In the genomic region with DNA sequence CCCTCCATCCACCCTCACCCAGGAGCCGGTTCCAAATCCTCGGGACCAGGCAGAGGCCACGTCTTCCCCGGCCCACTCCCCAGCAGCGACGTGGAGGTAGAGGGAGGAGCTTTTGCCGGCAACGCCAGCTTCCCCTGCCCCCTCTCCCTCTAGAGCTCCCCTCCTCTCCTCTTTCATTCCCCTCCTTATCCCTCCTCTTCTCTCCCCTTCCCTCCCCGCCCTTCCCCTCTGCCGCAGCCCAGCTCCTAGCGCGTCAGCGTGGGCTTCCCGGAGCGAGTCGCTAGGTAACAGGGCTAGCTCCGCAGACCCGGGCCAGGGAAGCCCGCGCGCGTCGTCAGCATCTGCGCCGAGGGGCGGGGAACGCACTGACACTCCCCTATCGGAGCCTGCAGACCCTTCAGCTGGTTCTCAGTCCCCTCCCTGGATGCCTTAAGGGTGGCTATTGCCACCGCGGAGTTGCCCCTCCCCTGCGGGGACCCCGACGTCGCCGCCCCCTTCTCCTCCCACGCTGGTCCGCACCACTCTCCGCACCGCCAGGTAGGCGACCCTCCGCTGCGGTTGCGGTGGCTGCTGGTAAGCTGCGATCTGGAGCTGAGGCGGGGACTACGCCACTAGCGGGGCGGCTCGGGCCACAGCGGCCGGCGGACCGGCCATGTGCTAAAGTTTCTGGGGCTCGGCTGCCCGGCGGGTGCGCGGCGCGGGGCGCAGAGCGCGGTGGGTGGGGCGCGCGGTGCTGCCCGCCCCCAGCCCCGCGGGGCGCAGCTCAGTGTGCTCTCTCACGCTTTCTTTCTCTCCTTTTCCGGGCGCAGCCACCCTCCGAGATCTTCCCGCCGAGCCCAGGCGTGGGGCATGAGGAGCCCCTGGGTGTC, we compare ENCODE assay signal across 8 mouse cellular contexts. TPM values are rescaled to one million over a fixed set of nuclear protein-coding genes. Genes with fewer than 3 reads are reported as not detected.
A peak's percentile ranks its signal among the peaks of the same experiment; 100 is the strongest.
DNase-seq lines count a peak whose midpoint lies in the region; ATAC-seq and TF ChIP-seq lines count a peak whose summit lies in the region.

No protein-coding gene starts in this region.

- peaks cover 1% of the 10 kb centered on the region for H3K27me3 ChIP-seq in kidney, adult 2 months (replicated peaks; ENCODE audit: control insufficient read depth, insufficient read depth, low read length)
- H3K27me3 ChIP-seq in cerebellum, adult 2 months (ENCODE audit: control insufficient read depth, insufficient read depth, low read length), result no peaks in the 10 kb centered on the region
- H3K27me3 ChIP-seq in forebrain, postnatal 0 days (ENCODE audit: insufficient read depth, low read length), result no peaks in the 10 kb centered on the region
- H3K27me3 ChIP-seq in midbrain, embryonic 14.5 days (ENCODE audit: control insufficient read depth, insufficient read depth, low read length), result no peaks in the 10 kb centered on the region

- under 1% methylated on average over 74 of the region's 77 CpGs for WGBS in kidney, adult 2 months
- WGBS in cerebellum, adult 2 months, result under 1% methylated on average over 77 of the region's 77 CpGs
- under 1% methylated on average over 67 of the region's 77 CpGs for WGBS in forebrain, postnatal 0 days
- WGBS in midbrain, embryonic 14.5 days, result under 1% methylated on average over 74 of the region's 77 CpGs

- peaks cover 4% of the 10 kb centered on the region; the same call in 1 of the 2 replicates for H3K4me1 ChIP-seq in kidney, adult 2 months (ENCODE audit: control insufficient read depth, insufficient read depth, low read length)
- H3K4me1 ChIP-seq in cerebellum, adult 2 months (ENCODE audit: control insufficient read depth, insufficient read depth, low read length), result peaks cover 28% of the 10 kb centered on the region
- 0 out of 2 replicates have a peak, but pooled peaks cover 4% of the 10 kb centered on the region for H3K4me1 ChIP-seq in forebrain, postnatal 0 days (ENCODE audit: insufficient read depth)
- peaks cover 21% of the 10 kb centered on the region for H3K4me1 ChIP-seq in midbrain, embryonic 14.5 days (ENCODE audit: control insufficient read depth, insufficient read depth, low read length)

- no peak for TF ChIP-seq CTCF in kidney, adult 2 months (conservative IDR thresholded peaks at IDR 0.05; ENCODE audit: insufficient read depth, insufficient read length, low read depth, low read length)
- no peak for TF ChIP-seq CTCF in cerebellum, adult 2 months (IDR thresholded peaks at IDR 0.05; ENCODE audit: borderline replicate concordance, insufficient read depth, low read depth, low read length)
- 0 out of 2 replicates have a peak, but pooled peaks have one; percentile 2 for TF ChIP-seq CTCF in forebrain, postnatal 0 days (IDR thresholded peaks at IDR 0.05; ENCODE audit: low read depth)

- ATAC-seq in forebrain, postnatal 0 days, result peak; percentile 96
- peak; percentile 91 for ATAC-seq in midbrain, embryonic 14.5 days (ENCODE audit: low FRiP score, low TSS enrichment)
- no peak for ATAC-seq in erythroid progenitor cell, adult 5-6 weeks (replicated peaks; ENCODE audit: low FRiP score, poor library complexity, severe bottlenecking)
- ATAC-seq in monocyte, adult 5-6 weeks (replicated peaks; ENCODE audit: insufficient number of reproducible peaks, low FRiP score, low TSS enrichment, poor library complexity, severe bottlenecking), result no peak

- DNase-seq in kidney, adult 2 months, result no peak
- DNase-seq in kidney, adult 11 months, result no peak
- DNase-seq in cerebellum, adult 2 months, result peak; percentile 64 to 75
- DNase-seq in forebrain, postnatal 0 days, result peak; percentile 91
- DNase-seq in layer of hippocampus, postnatal 36 days, result peak; percentile 66 to 76
- peak; percentile 92 for DNase-seq in midbrain, embryonic 14.5 days

- H3K4me3 ChIP-seq in kidney, adult 2 months (ENCODE audit: insufficient read depth, low read depth, low read length), result peak overlapping the region; percentile 11; the same call in 1 of the 2 replicates
- H3K4me3 ChIP-seq in cerebellum, adult 2 months (replicated peaks; ENCODE audit: insufficient read depth, low read depth, low read length), result peak overlapping the region; percentile 94
- peak overlapping the region; percentile 77 for H3K4me3 ChIP-seq in forebrain, postnatal 0 days (ENCODE audit: low read depth, low read length)
- peak overlapping the region; percentile 72 for H3K4me3 ChIP-seq in midbrain, embryonic 14.5 days (replicated peaks; ENCODE audit: low read depth, low read length)

- no peaks in the 10 kb centered on the region for H3K9me3 ChIP-seq in forebrain, postnatal 0 days (ENCODE audit: low read length)
- no peaks in the 10 kb centered on the region for H3K9me3 ChIP-seq in midbrain, embryonic 14.5 days (ENCODE audit: control insufficient read depth, low read length)

- no peak overlapping the region for H3K27ac ChIP-seq in kidney, adult 2 months (ENCODE audit: insufficient read depth, low read depth, low read length)
- peak overlapping the region; percentile 90 for H3K27ac ChIP-seq in cerebellum, adult 2 months (ENCODE audit: insufficient read depth, low read length)
- H3K27ac ChIP-seq in forebrain, postnatal 0 days (ENCODE audit: low read depth, low read length), result peak overlapping the region; percentile 76
- H3K27ac ChIP-seq in midbrain, embryonic 14.5 days (replicated peaks; ENCODE audit: low read depth, low read length), result peak overlapping the region; percentile 85

- no peak for TF ChIP-seq POLR2A in kidney, adult 2 months (IDR thresholded peaks at IDR 0.05; ENCODE audit: low read depth, low read length)
- no peak for TF ChIP-seq POLR2A in cerebellum, adult 2 months (IDR thresholded peaks at IDR 0.05; ENCODE audit: borderline replicate concordance, insufficient read depth, low read length)

- H3K9ac ChIP-seq in forebrain, postnatal 0 days, result peak overlapping the region; percentile 66
- H3K9ac ChIP-seq in midbrain, embryonic 14.5 days (replicated peaks; ENCODE audit: low read length), result peak overlapping the region; percentile 80

- H3K4me2 ChIP-seq in forebrain, postnatal 0 days (ENCODE audit: low read depth), result peak overlapping the region; percentile 87
- peak overlapping the region; percentile 93 for H3K4me2 ChIP-seq in midbrain, embryonic 14.5 days (ENCODE audit: low read length)

- no peaks in the 10 kb centered on the region for H3K36me3 ChIP-seq in kidney, adult 2 months (ENCODE audit: control insufficient read depth, insufficient read depth, low read length)
- no peaks in the 10 kb centered on the region for H3K36me3 ChIP-seq in forebrain, postnatal 0 days (ENCODE audit: insufficient read depth)
- no peaks in the 10 kb centered on the region for H3K36me3 ChIP-seq in midbrain, embryonic 14.5 days (ENCODE audit: control insufficient read depth, insufficient read depth, low read length)

RNA-seq across cellular contexts. Expression of gene Tunar, which starts 3.0 kb away (rescaled TPM):
- polyA plus RNA-seq in kidney, adult 2 months (2012; rRNA removed), result not detected in 2 replicates
- polyA plus RNA-seq in cerebellum, adult 2 months (2012; rRNA removed), result 29.6 and 32.4 TPM in 2 replicates
- 16.6 and 16.9 TPM in 2 replicates for total RNA-seq in forebrain, postnatal 0 days (2014; rRNA removed)
- 6.7 and 12.0 TPM in 2 replicates for polyA plus RNA-seq in forebrain, postnatal 0 days (2015; fragmentation: Nextera tagmentation; extraction: Ambion mirVana)
- 10 to 100 TPM; 17.2 to 19.7 TPM for total RNA-seq in layer of hippocampus, postnatal 36 days (2021)
- polyA plus RNA-seq in midbrain, embryonic 14.5 days (2014; fragmentation: Nextera tagmentation; extraction: Ambion mirVana), result 15.5 and 20.0 TPM in 2 replicates
- total RNA-seq in erythroid progenitor cell, adult 5-6 weeks (2015; ENCODE audit: low replicate concordance), result not detected in 2 replicates
- total RNA-seq in erythroid progenitor cell, adult 5-6 weeks (2017; ENCODE audit: low replicate concordance), result not detected in 2 replicates
- total RNA-seq in monocyte, adult 5-6 weeks (2017), result not detected in 3 replicates

Comparison
In these comparisons a context has a peak if more than half of its experiments do, and no peak if none do; other contexts are left out.
1. DNase-seq: peak in cerebellum, adult 2 months (2 of 2), forebrain, postnatal 0 days (single experiment), layer of hippocampus, postnatal 36 days (2 of 2) and midbrain, embryonic 14.5 days (single experiment); none in kidney, adult 2 months (single experiment) and kidney, adult 11 months (single experiment).
2. H3K4me3 ChIP-seq: peak in every context shown above with its lines; median percentile 94 in cerebellum, adult 2 months; 77 in forebrain, postnatal 0 days; 72 in midbrain, embryonic 14.5 days; 11 in kidney, adult 2 months.
3. ATAC-seq: peak in forebrain, postnatal 0 days (single experiment) and midbrain, embryonic 14.5 days (single experiment); none in erythroid progenitor cell, adult 5-6 weeks (single experiment) and monocyte, adult 5-6 weeks (single experiment).
4. RNA of gene Tunar, which starts 3.0 kb away (total RNA-seq): 17.2 to 19.7 TPM in layer of hippocampus, postnatal 36 days and 16.6 to 16.9 TPM in forebrain, postnatal 0 days; not detected in erythroid progenitor cell, adult 5-6 weeks and not detected in monocyte, adult 5-6 weeks; every median in the first group is over 10 times any median in the second.